Mouse (Mus musculus) neural tube, embryonic 14.5 days (tissue): ENCODE results near the gene Gna12. TPM values are rescaled to one million over a fixed set of nuclear protein-coding genes. Genes with fewer than 3 reads are reported as not detected.

Source experiments
- ATAC-seq: fragments of 200-750 bp; cut with Nextera tagmentation; 2 replicates; pipeline ENCODE4 v1.8.0; 2017; ENCODE audit warnings: low read depth, mild to moderate bottlenecking, moderate TSS enrichment, moderate library complexity
- H3K27ac ChIP-seq: fragments of 300-500 bp; sonication (generic); 2 replicates; pipeline ENCODE4 v1.5.1; 2014; ENCODE audit warnings: low read depth, mild to moderate bottlenecking, control low read depth, low read length, moderate library complexity, mixed read lengths
- H3K27me3 ChIP-seq: fragments of 300-500 bp; sonication (generic); 2 replicates; pipeline ENCODE4 v1.6.1; 2014; ENCODE audit warnings: low read length; ENCODE audit not compliant: control insufficient read depth, insufficient read depth
- H3K36me3 ChIP-seq: fragments of 300-500 bp; sonication (generic); 2 replicates; pipeline ENCODE4 v1.6.1; 2014; ENCODE audit warnings: low read length, mixed read lengths; ENCODE audit not compliant: control insufficient read depth, insufficient read depth
- H3K4me1 ChIP-seq: fragments of 300-500 bp; sonication (generic); 2 replicates; pipeline ENCODE4 v1.6.1; 2014; ENCODE audit warnings: low read length; ENCODE audit not compliant: control insufficient read depth, insufficient read depth
- H3K4me2 ChIP-seq: fragments of 300-500 bp; sonication (generic); 2 replicates; pipeline ENCODE4 v1.6.1; 2014; ENCODE audit warnings: mild to moderate bottlenecking, low read depth, low read length, control low read depth
- H3K4me3 ChIP-seq: fragments of 300-500 bp; sonication (generic); 2 replicates; pipeline ENCODE4 v1.5.1; 2014; ENCODE audit warnings: low read depth, low read length, control low read depth, mixed read lengths
- H3K9ac ChIP-seq: fragments of 300-500 bp; sonication (generic); replicated peaks from 2 replicates; pipeline ENCODE4 v1.6.1; 2014; ENCODE audit warnings: low read depth, mild to moderate bottlenecking, control low read depth, low read length, mixed read lengths
- H3K9me3 ChIP-seq: fragments of 300-500 bp; sonication (generic); 2 replicates; pipeline ENCODE4 v1.6.1; 2016; ENCODE audit warnings: low read length; ENCODE audit not compliant: control insufficient read depth
- WGBS: fragments of 180-500 bp; shearing (Covaris S2); extraction: QIAGEN DNeasy Blood & Tissue Kit; methylation state at CpG from one replicate; pipeline ENCODE4 v1.1.7; 2014; 5-methylcytosine and 5-hydroxymethylcytosine counted together
- polyA plus RNA-seq: library from polyadenylated mRNA; unstranded; fragments of >200 nt; fragmentation: Nextera tagmentation; extraction: Ambion mirVana; gene quantifications from 2 replicates; pipeline ENCODE4 v1.2.1, GENCODE M21; 2014

Gene Gna12
- polyA plus RNA-seq, 1 experiment from 2014 or later: 17.0 TPM

DNA sequence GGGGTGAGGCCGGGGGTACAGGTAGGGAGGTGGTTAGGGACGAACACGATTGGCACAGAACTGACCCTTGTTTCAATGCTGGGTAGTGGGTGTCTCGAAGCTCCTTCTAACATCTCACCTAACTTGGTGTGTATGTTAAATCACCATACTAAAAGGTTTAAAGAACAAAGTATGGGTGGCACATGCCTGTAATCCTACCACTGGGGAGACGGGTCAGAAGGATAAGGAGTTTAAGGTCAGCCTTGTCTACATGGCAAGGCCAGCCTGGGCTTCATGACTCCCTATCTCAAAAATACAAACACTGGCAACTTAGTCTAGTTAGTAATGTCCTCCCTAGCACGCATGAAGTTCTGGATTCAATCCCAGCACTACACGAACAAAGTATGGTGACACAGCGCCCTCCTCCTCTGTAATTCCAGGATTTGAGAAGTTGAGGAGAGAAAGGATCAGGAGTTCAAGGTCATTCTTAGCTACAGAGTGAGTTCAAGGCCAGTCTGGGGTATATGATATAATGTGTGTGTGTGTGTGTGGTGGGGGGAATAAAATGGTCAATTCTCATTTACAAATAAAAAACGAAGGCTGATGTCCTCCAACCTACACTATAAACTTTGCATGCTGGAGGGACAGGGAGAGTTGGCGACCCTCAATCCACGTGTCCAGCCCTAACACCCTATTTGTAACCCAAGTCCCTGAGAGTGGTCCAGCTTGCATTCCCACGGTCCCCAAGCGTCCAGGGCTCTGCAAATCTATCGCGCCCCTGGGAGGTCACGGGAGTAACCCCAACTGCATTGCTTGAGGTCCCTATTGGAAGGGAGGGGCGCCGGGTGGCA lies 935 bp downstream of the Gna12 start:
- Histone ChIP-seq H3K9me3 (no peaks in the 10 kb centered on the region), H3K4me3 (peak overlapping the region; percentile 84), H3K9ac (peak overlapping the region; percentile 87), H3K4me1 (peaks cover 29% of the 10 kb centered on the region), H3K4me2 (peak overlapping the region; percentile 76), H3K27ac (peak overlapping the region; percentile 81; the same call in 1 of the 2 replicates), H3K36me3 (no peaks in the 10 kb centered on the region), H3K27me3 (no peaks in the 10 kb centered on the region)
- WGBS: 36% methylated on average over 18 of the region's 18 CpGs
- ATAC-seq: no peak

DNA sequence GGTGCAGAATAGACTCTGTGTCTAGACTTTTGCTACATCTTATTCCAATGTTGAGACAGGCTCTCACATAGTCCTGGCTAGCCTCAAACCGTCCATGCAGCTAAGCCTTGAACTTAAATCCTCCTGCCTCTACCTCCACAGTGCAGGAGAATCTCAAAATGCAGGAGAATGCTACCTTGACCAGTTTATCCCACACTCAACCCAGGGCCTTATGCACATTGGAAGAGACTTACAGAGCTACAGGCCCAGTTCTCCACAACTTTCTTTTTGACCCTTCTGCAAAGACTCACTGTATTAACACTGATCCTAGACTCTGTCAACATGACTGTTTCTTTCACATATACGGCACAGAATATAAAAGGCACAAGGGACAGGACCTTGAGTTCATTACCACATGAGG lies 1.9 kb downstream of the Gna12 start:
- H3K27me3 ChIP-seq: no peaks in the 10 kb centered on the region
- no peak overlapping the region for H3K27ac ChIP-seq

DNA sequence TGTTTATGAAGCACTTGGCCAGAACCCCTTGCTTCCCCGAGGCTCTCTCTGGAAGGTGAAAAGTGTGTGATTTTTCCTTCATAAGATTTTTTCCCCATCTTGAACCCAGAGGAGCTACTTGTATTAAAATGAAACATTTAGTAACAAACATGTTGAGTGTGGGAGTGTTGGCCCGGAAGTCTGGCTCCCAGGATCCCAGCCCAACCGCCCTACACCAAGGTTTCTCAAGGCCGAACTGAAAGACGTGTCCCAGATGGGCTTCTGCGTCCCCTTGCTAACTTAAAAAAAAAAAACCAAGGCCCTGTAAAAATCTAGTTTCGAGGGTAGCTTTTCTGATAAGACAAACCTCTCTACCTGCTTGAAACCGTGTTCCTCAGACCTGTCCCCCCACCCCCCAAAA lies 2.3 kb downstream of the Gna12 start:
- peaks cover 29% of the 10 kb centered on the region for H3K4me1 ChIP-seq
- WGBS: 86% methylated on average over 8 of the region's 8 CpGs
- H3K27me3 ChIP-seq: no peaks in the 10 kb centered on the region
- no peak overlapping the region for H3K27ac ChIP-seq
- no peaks in the 10 kb centered on the region for H3K36me3 ChIP-seq
- no peak overlapping the region for H3K9ac ChIP-seq
- H3K9me3 ChIP-seq: no peaks in the 10 kb centered on the region
- ATAC-seq: no peak
- no peak overlapping the region for H3K4me3 ChIP-seq
- H3K4me2 ChIP-seq: peak overlapping the region; percentile 76; the same call in 1 of the 2 replicates

More for the DNA sequence above, 1.9 kb downstream of the Gna12 start:
- Histone ChIP-seq H3K9ac (no peak overlapping the region), H3K9me3 (no peaks in the 10 kb centered on the region), H3K4me2 (peak overlapping the region; percentile 76), H3K4me1 (peaks cover 29% of the 10 kb centered on the region), H3K36me3 (no peaks in the 10 kb centered on the region), H3K4me3 (no peak overlapping the region)
- no peak for ATAC-seq
- 74% methylated on average over 2 of the region's 2 CpGs for WGBS

DNA sequence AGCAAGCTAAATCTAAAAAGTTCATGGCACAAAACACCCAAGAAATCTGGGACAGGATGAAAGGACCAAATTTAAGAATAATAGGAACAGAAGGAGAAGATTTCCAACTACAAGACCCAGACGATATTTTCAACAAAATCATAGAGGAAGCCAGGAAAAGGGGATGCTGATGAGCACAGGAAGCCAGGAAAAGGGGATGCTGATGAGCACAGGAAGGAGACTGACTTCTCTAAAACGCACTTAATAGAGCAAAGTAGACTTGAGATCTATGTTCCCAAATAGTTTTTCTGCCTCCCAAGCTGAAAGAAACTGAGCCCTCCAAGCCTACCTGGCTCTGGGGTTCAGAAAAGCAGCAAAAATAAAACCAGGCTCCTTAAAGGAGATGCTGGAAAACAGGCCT lies 2.8 kb downstream of the Gna12 start:
- peaks cover 29% of the 10 kb centered on the region for H3K4me1 ChIP-seq
- no peak overlapping the region for H3K9ac ChIP-seq
- H3K36me3 ChIP-seq: no peaks in the 10 kb centered on the region
- no peaks in the 10 kb centered on the region for H3K9me3 ChIP-seq
- H3K4me2 ChIP-seq: peak overlapping the region; percentile 76; the same call in 1 of the 2 replicates
- H3K4me3 ChIP-seq: no peak overlapping the region
- ATAC-seq: no peak
- WGBS: 73% methylated on average over 2 of the region's 2 CpGs
- H3K27ac ChIP-seq: no peak overlapping the region
- H3K27me3 ChIP-seq: no peaks in the 10 kb centered on the region

DNA sequence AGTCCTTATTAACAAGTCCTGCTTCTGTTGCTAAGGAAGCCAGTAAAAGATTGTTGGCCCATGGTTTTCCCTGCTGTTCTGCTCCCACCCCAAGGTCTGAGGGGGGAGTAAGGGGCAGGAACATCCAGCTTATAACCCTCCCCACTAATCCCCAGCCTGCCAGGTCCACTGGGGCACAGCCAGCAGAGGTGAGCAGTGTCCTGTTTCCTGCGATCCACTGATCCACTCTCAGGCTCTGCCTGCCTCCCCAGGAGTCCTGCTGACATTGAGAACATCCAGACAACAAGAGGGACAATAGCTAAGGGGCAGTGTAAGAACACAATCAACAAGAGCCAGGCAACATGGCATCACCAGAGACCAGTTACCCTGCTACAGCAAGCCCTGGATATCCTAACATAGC lies 3.4 kb downstream of the Gna12 start:
- H3K9ac ChIP-seq: no peak overlapping the region
- H3K4me2 ChIP-seq: no peak overlapping the region
- H3K4me1 ChIP-seq: peaks cover 29% of the 10 kb centered on the region
- H3K27ac ChIP-seq: no peak overlapping the region
- WGBS: 13% methylated on average over 1 of the region's 1 CpGs
- H3K36me3 ChIP-seq: no peaks in the 10 kb centered on the region
- no peaks in the 10 kb centered on the region for H3K9me3 ChIP-seq
- H3K27me3 ChIP-seq: no peaks in the 10 kb centered on the region
- H3K4me3 ChIP-seq: no peak overlapping the region
- no peak for ATAC-seq

DNA sequence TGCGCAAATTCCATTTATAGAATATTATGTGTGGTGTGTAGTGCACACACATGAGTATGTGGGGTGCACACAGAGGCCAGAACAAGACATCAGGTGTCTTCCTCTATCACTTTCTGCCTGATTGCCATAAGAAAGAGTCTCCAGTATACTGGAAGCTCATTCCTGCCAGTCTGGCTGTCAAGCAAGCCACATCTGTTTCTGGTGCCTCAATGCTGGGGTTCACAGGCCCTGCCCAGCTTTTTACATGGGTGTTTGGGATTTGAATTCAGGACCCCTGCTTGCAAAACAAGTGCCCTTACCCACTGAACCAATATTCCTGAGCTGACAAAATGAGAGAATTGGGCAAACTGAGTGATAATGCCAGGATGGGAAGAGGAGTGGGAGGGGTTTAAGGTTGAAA lies 4.1 kb downstream of the Gna12 start:
- H3K4me2 ChIP-seq: no peak overlapping the region
- peaks cover 29% of the 10 kb centered on the region for H3K4me1 ChIP-seq
- no peak overlapping the region for H3K4me3 ChIP-seq
- WGBS: 100% methylated on average over 1 of the region's 1 CpGs
- H3K36me3 ChIP-seq: no peaks in the 10 kb centered on the region
- no peak overlapping the region for H3K9ac ChIP-seq
- H3K27me3 ChIP-seq: no peaks in the 10 kb centered on the region
- H3K27ac ChIP-seq: no peak overlapping the region
- ATAC-seq: no peak
- H3K9me3 ChIP-seq: no peaks in the 10 kb centered on the region

DNA sequence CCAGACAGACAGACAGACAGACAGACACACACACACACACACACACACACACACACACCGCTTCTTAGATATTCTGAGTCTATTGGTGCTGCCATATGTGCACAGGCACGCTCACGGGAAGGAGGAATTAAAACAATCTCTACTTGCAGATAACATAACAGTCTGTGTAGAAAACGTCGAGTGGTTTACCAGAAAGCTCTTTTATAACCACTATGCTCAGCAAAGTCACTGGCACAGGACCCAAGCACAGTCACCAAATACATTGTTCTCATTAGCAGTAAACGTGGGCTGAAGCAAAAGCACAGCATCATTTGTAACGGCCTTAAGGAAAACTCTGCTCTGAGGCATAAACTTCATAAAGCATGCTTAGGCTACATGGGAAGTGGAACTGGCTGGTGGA lies 6.1 kb downstream of the Gna12 start:
- Histone ChIP-seq H3K9me3 (no peaks in the 10 kb centered on the region), H3K27me3 (no peaks in the 10 kb centered on the region), H3K9ac (no peak overlapping the region), H3K36me3 (no peaks in the 10 kb centered on the region), H3K4me3 (no peak overlapping the region), H3K4me2 (no peak overlapping the region), H3K27ac (no peak overlapping the region), H3K4me1 (peaks cover 24% of the 10 kb centered on the region; the same call in 1 of the 2 replicates)
- 93% methylated on average over 7 of the region's 7 CpGs for WGBS
- ATAC-seq: no peak

DNA sequence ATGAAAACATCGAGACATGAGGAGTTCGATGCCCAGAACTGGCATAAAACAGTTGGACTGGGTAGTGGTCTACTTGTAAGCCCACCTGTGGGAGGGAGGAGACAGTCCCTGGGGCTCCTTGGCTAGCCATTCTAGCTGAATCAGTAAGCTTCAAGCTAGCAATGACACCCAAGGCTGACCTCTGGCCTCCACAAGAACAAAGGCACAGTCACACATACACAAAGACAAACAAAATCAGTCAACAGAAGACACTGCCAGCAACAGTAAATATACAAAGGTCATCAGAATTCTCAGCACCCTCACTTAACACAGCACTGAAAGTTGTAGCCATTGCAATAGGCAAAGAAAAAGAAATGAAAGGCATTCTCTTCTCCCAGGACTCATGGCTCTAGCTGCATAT lies 6.8 kb downstream of the Gna12 start:
- H3K36me3 ChIP-seq: no peaks in the 10 kb centered on the region
- no peak overlapping the region for H3K27ac ChIP-seq
- WGBS: 98% methylated on average over 2 of the region's 2 CpGs
- peaks cover 24% of the 10 kb centered on the region; the same call in 1 of the 2 replicates for H3K4me1 ChIP-seq
- H3K9ac ChIP-seq: no peak overlapping the region
- H3K27me3 ChIP-seq: no peaks in the 10 kb centered on the region
- no peaks in the 10 kb centered on the region for H3K9me3 ChIP-seq
- H3K4me3 ChIP-seq: no peak overlapping the region
- no peak for ATAC-seq
- H3K4me2 ChIP-seq: no peak overlapping the region

DNA sequence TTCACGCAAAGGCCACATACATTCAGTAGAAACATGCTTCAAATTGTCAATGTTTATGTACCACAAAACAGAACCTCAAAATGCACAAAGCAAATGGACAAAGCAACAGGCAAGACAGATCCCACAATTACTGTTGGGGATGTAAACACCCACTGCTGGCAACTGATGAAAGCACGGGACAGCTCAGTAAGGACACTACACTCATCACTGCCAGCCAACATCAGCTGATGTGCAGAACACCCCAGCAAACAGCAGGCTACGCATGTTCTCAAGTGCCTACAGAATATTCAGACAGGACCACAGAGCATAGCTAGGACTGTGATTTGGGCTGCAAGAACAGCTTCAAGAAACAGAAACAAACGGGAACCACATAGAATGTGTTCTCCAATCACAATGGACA lies 8.3 kb downstream of the Gna12 start:
- Histone ChIP-seq H3K4me2 (no peak overlapping the region), H3K36me3 (no peaks in the 10 kb centered on the region), H3K9ac (no peak overlapping the region), H3K9me3 (no peaks in the 10 kb centered on the region), H3K4me3 (no peak overlapping the region), H3K27ac (no peak overlapping the region), H3K4me1 (peaks cover 10% of the 10 kb centered on the region; the same call in 1 of the 2 replicates), H3K27me3 (no peaks in the 10 kb centered on the region)
- WGBS: 90% methylated on average over 4 of the region's 4 CpGs
- no peak for ATAC-seq
